ENCODE assay signal across 13 mouse cellular contexts in the genomic region with DNA sequence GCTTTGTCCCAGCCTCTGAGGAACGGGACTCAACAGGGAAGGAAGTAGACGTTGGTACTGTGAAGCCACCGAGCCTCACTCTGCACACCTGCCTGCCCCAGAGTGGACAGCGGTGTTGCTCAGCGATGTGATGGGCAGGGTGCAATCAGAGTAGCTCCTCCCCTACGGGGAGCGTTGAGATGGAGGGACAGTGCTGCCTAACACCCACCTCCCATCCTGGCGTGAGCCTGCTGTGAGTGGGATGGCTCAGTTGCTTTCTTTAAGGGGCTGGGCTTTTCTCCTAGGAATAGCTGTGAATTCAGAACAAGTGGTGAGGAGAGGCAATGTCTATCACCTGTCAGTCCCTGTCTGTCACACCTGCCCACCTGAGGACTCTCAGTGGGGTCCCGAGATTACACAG.
"Had no signal": no experiment of that assay in that cellular context is flagged by ENCODE, and none has a peak within 500 bp of the region (broad histone marks: within the 10 kb centered on the region; RNA-seq: fewer than 3 reads in every experiment).

No protein-coding gene starts in this region.

- H3K36me3 ChIP-seq: liver, embryonic 15.5 days; midbrain, embryonic 12.5 days; neural tube, embryonic 12.5 days had no signal

- DNase-seq: kidney, postnatal 25 days; lung, adult 2 months; lung, postnatal 36 days; thymus, adult 18-20 months; thymus, postnatal 14 days had no signal

- H3K4me3 ChIP-seq: left cerebral cortex, adult 2 months; limb, embryonic 10.5 days; liver, embryonic 15.5 days; midbrain, embryonic 12.5 days; neural tube, embryonic 12.5 days had no signal

- H3K9ac ChIP-seq: liver, embryonic 15.5 days; midbrain, embryonic 12.5 days; neural tube, embryonic 12.5 days had no signal

- H3K4me1 ChIP-seq: liver, embryonic 15.5 days had no signal

- H3K27ac ChIP-seq: left cerebral cortex, adult 2 months; limb, embryonic 10.5 days; liver, embryonic 15.5 days; midbrain, embryonic 12.5 days; neural tube, embryonic 12.5 days; stomach, postnatal 0 days had no signal

- H3K9me3 ChIP-seq: limb, embryonic 10.5 days; liver, embryonic 15.5 days; midbrain, embryonic 12.5 days; neural tube, embryonic 12.5 days had no signal

- H3K4me2 ChIP-seq: liver, embryonic 11.5 days; liver, embryonic 15.5 days; midbrain, embryonic 12.5 days; neural tube, embryonic 12.5 days had no signal

- H3K27me3 ChIP-seq: liver, embryonic 15.5 days; midbrain, embryonic 12.5 days; neural tube, embryonic 12.5 days had no signal

- ATAC-seq: lung, postnatal 0 days had no signal
